Mouse (Mus musculus) embryonic fibroblast, embryonic 13.5 days (primary cell): ENCODE measurements around the gene Elof1.

Experiments
- CTCF ChIP-seq: IDR thresholded peaks from 2 replicates; pipeline ENCODE4 v1.5.1; 2011; ENCODE audit warnings: mild to moderate bottlenecking, control low read depth, low read length, moderate library complexity, borderline replicate concordance; ENCODE audit not compliant: insufficient read depth
- POLR2A ChIP-seq: IDR thresholded peaks from 2 replicates; pipeline ENCODE4 v1.6.1; 2011; ENCODE audit warnings: low read depth, mild to moderate bottlenecking, control low read depth, low read length, moderate library complexity

- TF ChIP-seq CTCF: no peak
- no peak for TF ChIP-seq POLR2A
These were observed 47.0 kb downstream of the Elof1 start for GRCm38 (mm10) chr9:22069881-22070553.
